Mouse (Mus musculus): Measurements from ENCODE around the gene Dhdds.
"Not testable (repeated sequence)": the region's sequence is repeated elsewhere in the genome, so short reads cannot be mapped to it uniquely, and the experiment has no call there.

The Dhdds gene

DNA sequence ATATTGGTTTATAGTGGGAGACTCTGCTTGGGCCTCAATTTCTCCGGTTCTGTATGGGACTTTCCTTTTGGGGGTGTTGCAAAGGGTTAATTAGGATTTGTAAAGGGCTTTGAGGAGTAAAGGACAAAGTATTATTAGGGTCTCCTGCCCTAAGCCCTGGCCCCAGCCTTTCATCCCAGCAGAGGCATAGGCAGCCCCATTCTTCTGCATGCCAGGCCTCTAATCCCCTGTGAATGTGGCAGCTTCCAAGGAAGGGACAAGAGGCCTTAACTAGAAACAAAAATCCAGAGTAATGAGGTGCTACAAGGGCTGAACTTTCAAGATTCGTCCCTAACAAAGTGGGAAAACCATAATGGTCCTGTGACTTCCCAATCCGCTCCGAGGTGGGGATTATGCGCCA is 2.2 kb upstream of the Dhdds start:
- DNase-seq, result no peak

DNA sequence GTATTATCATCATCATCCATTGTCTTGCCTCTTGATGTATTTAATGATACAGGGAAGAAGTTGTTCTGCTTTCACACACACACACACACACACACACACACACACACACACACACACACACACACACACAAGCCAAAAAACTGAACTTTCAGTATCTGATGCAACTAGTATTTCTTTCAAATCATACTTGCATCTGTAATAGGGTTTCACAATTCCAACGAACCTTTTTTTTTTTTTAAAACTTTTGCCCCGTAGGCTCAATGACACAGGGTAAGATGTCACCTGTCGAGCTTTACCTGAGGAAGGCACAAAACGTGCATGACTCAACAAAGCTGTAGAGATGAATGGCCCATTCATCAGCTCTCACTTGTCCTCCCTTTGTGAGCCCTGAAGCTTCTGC is 1.5 kb upstream of the Dhdds start:
- DNase-seq, result no peak

DNA sequence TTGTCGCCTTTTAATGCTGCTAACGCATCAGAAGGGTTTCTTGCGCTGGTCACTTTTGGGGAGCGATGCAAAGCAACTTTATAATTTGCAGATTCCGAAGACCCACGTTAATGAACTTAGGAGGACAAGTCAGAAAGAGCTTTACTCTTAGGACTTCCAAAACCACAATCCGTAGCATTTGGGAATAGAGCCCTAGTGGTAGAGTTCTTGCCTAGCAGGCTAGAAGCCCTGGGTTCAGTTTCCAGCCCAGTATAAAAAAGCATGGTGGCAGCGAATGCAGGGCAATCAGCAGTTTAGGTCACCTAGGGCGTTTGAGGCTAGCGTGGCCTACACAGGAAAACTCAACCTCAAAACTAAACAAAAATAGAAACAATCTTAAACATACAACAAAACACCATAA is 992 bp upstream of the Dhdds start:
- DNase-seq, result no peak

DNA sequence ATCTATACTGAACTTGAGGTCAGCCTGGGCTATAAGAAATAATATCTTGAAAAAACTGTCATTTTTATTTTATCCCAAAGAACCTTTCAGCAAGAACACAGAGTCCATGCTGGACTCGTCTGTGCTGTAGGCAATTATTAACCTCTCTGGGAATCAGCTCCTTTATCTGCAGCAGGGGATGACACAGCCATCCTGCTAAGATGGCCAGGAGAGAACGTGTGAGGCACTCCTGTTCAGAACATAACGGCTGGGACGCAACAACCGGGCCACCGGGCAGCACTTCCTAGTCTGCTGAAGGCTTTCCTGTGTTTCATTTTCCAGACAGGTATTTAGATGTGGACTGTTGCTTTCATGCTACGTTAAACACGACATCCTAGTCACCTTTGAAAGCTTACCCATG is 6.0 kb downstream of the Dhdds start:
- no peak for DNase-seq

DNA sequence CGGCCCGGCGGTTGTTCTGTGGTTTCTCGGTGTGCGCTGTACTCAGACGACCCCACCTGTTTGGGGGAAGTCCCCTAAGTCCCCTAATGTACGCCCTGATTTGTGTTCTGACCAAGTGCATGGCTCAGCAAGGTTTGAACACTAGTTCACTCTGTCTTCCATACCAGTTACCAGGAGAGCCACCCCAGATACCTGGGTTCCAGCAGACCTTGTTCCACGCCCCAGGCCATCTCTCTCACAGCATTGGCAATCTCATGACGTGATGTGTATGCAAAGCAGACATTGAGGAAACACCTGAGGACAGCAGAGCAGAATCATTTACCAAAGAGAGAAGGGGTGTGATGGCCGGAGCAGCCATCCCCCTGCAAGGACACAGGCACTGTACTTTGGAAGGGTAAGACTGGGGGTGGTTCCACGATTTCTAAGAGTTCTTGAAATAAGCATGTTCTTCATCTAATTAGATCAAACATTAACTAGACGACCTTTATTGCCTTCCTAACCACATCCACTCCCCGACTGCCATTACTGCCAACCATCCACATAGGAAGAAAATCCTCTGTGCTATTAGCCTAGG is 9.5 kb downstream of the Dhdds start:
- DNase-seq, result no peak

DNA sequence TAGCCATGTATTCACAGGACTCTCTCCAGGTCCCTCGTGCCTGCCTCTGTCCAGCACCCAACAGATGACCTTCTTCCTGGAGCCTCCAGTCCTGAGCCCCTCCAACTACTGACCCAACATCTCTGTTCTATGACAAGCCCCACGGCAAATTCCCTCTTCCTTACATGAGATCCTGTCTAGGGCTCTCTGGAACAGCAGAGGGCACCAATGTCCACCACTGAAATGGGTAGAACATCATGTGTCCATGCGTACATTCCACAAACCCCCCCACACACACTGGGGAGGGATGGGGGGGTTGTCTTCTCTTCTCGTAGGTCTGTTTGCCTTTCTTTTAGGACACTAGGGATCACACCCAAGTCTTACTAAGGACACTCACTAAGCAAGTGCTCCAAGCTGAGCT is 10.7 kb downstream of the Dhdds start:
- DNase-seq, result no peak

DNA sequence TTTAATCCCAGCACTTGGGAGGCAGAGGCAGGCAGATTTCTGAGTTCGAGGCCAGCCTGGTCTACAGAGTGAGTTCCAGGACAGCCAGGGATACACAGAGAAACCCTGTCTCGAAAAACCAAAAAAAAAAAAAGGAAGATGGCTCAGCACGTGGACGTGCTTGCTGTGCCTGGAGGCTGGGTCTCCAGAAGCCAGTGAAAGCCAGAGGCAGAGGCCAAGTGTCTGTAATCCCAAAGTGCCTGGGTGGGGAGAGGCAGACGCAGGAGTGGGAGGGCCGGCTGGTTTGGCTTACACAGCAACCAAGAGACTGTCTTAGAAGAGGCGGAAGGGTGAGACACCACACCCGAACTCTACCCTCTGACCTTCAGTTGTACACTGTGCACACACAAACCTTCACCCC is 12.4 kb downstream of the Dhdds start:
- not testable (repeated sequence) for DNase-seq

DNA sequence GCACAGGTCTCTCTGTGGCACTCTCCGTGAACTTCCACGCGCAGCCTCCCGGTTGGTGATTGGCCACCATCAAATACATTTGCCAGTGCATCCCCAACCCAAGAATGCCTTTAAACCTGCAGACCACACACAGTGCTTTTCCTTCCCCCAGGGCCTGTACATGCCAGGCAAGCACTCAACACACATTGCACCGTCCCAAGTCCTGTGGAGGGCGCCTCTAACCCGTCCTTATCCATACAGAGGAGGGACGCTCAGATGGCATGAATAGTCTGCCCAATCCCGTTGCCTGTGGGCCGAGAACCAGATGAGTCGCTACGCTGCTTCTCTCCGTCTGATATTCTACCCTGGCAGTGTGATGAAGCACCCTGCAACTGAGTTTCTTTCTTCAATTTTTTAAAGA is 17.8 kb downstream of the Dhdds start:
- DNase-seq, result no peak

DNA sequence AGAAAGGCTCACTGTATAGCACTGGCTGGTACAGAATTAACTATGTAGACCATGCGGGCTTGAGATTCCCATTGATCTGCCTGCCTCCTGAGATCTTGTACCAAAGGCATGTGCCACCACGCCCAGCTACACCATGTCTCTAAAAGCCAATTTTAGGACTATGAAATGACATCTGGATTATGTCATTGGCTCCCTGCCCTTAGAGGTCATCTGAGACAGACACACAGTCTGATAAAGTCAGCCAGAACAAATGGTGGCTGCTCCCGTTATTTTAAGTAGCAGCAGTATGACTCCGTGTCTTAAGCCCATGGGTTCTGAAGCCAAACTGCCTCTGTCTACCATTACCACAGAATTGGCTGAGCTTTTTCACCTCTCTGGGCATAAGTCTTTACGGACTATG is 20.2 kb downstream of the Dhdds start:
- no peak for DNase-seq

DNA sequence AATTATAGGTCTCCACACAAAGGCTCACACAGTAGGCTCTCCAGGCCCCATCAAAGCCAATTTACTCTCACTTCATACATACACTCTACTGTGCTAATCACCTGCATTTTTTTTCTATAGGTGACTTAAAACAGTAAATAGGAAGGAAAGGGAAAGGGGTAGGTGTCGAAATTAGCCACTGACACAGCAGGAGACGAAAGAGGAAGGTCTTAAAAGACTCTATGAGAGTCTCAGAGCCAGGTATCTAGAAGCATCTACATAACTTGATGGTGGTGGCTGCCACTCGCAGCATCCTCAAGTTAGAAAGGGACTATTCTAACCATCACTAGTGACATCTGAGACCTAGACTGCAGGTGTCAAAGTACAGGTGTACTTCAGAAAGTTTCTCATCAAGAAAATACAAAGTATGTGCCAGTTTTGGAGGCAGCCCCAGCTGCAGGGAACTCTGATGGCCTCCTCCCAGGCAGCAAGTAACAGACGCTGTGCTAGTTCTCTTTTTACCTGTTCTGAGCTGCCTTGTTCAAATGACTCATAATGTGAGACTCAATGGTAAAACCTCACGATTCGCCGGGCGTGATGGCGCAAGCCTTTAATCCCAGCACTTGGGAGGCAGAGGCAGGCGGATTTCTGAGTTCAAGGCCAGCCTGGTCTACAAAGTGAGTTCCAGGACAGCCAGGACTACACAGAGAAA is 22.6 kb downstream of the Dhdds start:
- DNase-seq, result no peak

DNA sequence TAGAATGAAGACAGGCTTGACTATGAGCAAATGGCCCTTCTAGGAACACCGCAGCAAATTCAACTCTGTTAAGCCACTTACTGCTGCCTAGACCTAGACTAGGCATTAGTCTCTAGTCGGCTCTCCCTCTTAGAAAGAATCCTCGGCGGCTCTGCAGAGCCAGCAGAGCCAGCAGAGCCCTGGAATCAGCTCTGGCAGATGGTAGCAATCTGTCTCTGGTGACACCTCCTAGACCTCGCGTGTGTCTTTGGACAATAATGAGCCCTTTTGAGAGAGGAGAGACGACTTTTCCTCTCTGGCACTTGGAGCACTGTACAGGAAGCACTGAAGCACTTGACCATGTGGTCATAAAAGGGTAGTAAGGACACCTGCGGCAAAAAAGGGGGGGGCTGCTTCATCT is 29.0 kb downstream of the Dhdds start:
- no peak for DNase-seq

DNA sequence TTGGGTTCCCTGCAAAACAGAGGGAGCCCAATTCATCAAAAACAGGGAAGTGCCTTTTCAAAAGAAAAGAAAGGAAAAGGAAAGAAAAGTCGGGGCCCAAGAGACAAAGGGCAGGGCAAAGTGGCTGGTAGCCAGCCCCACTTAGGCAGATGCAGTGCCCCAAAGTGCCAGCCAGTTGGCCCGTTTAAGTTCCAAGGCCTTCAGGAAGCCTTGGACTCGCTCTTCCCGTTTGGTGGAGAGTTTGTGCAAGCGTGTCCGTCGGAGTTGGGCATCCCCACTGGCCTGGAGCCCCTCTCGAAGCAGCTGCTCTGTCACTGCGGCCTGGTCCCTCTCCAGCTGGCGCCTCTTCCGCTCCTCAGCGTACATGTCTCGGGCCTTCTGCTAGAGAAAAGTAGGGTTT is 29.8 kb downstream of the Dhdds start:
- no peak for DNase-seq

DNA sequence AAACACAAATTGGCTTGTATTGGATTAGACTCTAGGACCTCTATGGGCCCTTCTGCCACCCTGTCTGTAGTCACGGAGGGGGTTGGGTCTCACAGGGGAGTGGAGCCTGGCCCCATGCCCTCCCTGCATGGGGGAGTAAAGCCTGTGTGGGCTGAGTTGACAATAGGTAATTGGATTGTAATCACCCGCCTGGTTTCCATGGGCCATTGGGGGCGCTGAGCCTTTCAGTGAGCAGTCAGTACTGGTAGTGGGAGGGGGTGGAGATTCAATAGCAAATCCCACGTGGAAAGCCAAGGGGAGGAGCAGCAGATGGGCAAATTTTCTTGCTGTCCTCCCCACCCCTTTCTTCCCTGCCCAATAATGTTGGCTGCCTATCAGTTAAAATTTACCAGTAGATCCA is 30.5 kb downstream of the Dhdds start:
- peak; percentile 52 for DNase-seq

DNA sequence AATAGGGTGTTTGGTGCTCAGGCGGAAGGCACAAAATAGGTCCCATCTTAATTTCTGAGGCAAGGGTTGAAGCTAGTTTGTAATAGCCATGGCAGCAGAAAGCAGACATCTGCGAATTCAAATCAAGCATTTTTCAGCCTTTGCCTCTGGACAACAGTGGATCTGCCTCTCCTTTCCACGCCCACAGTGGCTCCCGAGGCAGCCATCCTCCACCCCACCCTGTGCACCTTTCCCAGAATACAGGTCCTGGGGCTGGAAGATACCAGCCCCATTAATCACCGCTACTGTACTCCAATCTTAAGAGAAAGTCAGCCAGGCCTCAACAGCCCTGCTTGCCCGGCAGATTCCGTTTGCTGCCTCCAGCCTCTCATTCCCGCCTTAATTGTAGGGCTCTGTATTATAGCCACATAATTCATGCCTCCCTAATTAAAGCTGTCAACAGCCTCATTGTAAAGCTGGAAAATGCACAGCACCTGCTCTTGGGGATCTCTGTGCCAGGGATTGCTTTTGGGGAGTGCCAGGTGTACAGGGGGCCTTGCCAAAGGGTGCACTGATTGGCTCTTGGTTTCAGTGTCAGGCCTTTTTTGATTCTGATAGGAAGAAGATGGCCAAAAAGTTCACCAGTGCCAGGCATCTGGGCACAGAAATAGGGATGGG is 31.5 kb downstream of the Dhdds start:
- DNase-seq, result no peak

DNA sequence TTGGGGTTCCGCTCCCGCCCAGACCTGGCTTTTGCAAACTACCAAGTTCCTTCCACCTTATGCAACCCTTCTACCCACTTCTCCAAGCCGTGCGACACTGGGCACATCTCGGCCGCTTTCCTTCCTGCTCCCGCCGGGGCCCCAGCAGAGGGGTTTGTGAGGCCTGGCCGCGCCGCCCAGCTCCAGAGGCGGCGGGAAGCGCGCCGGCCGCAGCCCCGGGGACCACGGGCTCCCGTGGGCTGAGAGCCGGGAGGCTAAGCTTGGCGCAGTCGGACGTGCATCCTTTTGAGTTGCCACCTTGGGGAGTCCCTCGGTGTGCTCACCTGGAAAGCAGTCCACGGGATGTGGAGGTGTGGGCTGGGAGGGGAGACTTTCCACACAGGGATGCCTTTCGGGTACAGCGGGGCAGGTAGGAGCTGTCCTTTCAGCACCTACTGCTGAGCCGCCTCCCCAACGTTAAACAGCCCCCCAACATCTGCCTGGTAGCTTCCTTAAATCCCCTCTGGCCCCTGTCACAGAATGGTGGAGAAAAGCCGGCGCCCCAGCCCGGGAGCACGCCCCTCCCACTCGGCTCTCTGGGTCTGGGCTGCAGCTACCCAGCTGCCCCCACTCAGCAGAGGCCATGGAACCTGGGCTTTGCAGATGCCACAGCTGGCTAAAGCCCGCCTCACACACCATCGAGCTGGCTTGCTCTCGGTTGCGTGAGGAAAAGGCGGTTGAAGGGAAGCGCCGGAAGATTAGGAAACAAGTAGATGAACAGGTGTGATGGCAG is 32.4 kb downstream of the Dhdds start, which contains the start of gene Hmgn2:
Hmgn2 (minus strand) TSS at position 501 of the 772 bp plus-strand sequence.
- DNase-seq, result peak; percentile 19

DNA sequence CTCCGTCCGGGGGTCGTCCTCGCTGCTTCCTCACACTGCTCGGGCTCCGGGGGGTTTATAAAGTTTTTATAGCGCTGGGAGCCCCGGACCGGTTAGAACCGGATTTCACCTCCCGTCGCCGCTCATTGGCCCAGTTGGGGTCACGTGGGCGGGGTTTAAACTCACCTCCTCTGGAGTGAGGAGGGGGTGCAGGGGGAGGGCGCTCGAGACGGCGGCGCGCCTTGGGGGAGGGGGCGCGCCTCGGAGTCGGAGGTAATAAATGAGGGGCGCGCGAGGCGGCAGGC is 32.9 kb downstream of the Dhdds start:
- peak; percentile 94 for DNase-seq

DNA sequence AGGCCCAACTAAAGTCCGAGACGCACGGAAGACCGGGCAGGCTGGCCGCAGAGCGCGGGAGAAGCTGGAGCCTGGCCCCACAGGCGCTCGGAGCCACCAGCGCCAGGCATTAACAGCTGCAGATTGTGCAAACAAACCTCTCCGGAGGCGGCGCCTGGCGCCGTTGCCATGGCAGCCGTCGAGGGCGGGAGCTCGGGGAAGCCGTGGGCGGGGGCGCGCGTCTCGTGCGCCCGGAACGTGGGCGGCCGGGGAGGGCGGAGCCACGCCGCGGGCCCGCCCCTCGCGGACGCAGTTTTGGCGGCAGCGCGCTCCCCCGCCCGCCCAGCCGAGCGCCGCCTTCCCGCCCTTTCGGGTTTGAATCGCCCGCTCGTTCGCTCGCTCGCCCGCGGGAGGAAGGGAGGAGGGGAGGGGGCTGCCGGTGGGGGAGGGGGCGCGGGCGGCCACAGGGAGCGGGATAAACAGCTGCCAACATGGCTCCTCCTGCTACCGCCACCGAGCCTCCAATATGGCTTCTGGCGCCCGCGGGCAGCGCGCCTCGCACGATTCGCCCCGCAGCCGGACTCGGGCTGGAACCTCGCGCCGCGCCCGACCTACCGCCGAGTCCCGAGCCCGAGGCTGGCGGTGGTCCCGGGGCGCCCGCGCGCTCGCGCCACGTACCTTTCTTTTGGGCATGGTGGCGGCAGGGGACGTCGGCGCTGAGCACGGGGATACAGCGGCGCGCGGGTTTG is 33.4 kb downstream of the Dhdds start:
- DNase-seq, result peak; percentile 98

DNA sequence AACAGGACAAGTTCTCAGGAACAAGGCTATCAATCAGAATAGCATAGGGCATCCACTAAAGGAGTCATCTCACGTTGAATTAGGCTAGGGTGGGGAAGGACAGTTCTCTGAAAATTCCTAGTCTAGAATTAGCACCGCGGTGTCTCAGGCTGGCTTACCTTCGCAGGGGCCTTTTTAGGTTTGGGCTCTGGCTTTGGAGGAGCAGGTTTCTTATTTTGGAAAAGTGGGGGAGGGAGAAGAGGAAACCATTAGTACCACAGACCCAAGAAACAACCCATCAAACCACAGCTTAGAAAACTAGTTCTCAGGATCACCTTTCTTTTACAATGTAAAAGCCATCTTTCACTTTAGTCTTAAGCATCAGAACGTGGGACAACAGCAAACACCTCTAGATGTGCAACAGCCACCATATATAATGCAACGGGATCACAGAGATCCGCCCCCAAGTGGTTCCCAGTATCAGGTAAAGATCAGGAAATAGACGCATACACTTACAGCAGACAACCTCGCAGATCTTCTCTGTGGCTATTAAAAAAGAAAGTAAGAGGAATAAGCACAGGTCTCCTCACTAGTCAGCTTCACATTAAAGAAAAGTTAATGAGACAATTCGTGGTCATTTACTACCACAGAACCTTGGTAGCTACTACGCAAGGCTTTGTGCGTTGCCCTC is 34.3 kb downstream of the Dhdds start:
- no peak for DNase-seq

DNA sequence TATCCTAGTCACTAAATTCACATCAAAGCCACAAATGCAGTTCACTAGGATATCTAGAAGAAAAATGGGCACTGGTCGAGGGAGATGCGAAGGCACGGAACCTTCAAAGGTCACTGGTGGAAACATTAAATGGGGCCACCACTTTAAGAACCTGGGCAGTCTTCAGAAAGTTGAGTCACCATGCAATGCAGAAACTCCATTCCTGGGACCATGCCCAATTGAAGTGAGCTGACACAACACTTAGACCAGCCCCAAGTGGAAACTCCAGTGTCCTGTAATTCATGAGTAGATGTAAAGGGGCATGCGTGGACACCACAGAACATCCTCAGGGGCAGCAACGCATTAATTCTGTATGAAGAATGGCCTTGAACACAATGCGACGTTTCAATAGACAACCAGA is 38.2 kb downstream of the Dhdds start:
- DNase-seq, result no peak

DNA sequence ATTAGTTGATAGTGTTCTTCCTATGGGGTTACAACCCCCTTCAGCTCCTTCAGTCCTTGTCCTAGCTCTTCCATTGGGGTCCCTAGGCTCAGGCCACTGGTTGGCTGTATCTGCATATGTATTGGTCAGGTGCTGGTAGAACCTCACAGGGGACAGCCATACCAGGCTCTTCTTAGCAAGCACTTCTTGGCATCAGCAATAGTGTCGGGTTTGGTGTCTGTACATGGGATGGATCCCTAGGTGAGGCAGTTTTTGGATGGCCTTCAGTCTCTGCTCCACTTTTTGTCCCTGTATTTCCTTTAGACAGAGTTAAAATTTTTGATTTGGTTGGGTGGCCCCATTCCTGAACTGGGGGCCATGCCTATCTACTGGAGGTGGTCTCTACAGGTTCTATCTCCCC is 41.8 kb downstream of the Dhdds start:
- no peak for DNase-seq

DNA sequence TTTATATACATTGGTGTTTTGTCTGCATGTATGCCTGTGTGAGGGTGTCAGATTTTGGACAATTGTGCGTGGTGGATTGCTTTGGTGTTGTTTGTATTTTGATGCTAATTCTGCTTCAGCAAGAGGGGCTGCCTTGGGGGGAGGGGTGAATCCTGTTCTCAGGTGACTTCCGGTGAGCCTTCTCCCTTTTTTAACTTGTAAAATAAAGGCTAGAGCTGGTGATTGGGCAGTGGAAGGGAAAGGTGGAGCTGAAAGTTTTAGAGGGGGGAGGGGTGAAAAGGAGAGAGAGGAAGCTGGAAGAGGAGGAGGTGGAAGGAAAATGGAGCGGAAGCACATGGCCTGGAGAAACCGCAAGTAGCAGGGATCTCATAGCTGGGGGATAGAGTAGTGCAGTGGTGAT is 44.4 kb downstream of the Dhdds start:
- DNase-seq, result no peak

DNA sequence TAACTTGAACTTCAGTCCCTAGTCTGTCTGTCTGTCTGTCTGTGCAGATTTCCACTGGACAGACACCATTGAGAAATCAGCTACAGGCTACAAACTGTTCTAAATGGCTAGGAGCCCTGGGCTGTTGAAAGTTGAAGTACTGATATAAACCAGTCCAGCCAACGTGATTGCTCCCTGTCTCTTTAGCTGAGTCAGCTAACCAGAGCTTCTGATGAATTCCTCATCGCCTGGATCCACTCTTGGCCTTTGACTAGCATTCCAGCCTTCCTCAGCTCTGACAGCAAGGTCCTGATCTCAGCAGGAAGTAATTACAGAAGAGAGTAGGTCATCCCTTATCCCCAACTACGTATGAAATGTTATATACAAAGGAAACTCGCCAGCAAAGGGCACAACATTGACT is 54.0 kb downstream of the Dhdds start:
- DNase-seq, result no peak

DNA sequence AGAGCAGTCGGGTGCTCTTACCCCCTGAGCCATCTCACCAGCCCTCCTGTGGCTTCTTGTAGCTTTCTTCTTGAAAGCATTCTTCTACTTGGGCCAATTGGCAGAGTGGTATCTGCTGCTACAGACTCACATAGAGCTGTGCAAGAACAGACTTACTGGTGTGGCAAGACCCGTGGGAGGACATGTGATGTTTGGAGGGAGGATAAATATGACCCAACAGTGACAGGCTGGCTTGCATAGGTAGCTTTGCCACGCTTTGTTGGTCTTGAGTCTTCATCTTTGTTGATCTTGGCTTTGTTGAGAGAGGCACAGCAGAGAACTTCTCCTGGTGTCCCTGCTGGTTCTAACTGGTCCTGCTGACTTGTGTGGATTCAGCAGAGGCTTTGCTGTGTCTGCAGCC is 56.9 kb downstream of the Dhdds start:
- no peak for DNase-seq

Measured in layer of hippocampus, adult 9-11 months (tissue).